Mouse (Mus musculus) forebrain, embryonic 12.5 days (tissue): ENCODE measurements around the gene Mapkapk5. TPM values are rescaled to one million over a fixed set of nuclear protein-coding genes. Genes with fewer than 3 reads are reported as not detected.

Experiments
- polyA plus RNA-seq: library from polyadenylated mRNA; unstranded; fragments of >200 nt; fragmentation: Nextera tagmentation; extraction: Ambion mirVana; gene quantifications from 2 replicates; pipeline ENCODE4 v1.2.1, GENCODE M21; 2016

Mapkapk5 gene
- polyA plus RNA-seq, 1 experiment from 2014 or later, result 56.7 TPM

Other genes starting within 250 kb of the Mapkapk5 start
- 103 and 109 TPM in 2 replicates for gene Trafd1, start 160.3 kb downstream of the Mapkapk5 start, polyA plus RNA-seq
- gene Naa25, start 148.0 kb downstream of the Mapkapk5 start, polyA plus RNA-seq, result 49.3 and 51.4 TPM in 2 replicates
- 0.72 and 1.8 TPM in 2 replicates for gene Tmem116, start 94.0 kb downstream of the Mapkapk5 start, polyA plus RNA-seq
- 103 and 115 TPM in 2 replicates for gene Erp29, start 93.4 kb downstream of the Mapkapk5 start, polyA plus RNA-seq
- 0.10 TPM in 1 of 2 replicates, not detected in the other for gene Adam1b, start 42.5 kb downstream of the Mapkapk5 start, polyA plus RNA-seq
- gene Adam1a, start 423 bp downstream of the Mapkapk5 start, polyA plus RNA-seq, result 3.3 and 3.7 TPM in 2 replicates
- not detected in 2 replicates for gene Gm42878, start 423 bp downstream of the Mapkapk5 start, polyA plus RNA-seq
- gene Aldh2, start 47.9 kb upstream of the Mapkapk5 start, polyA plus RNA-seq, result 108 and 110 TPM in 2 replicates
- 1.3 and 2.0 TPM in 2 replicates for gene Acad12, start 73.0 kb upstream of the Mapkapk5 start, polyA plus RNA-seq
- gene Acad10, start 114.6 kb upstream of the Mapkapk5 start, polyA plus RNA-seq, result 1.3 and 2.5 TPM in 2 replicates
- gene Brap, start 114.7 kb upstream of the Mapkapk5 start, polyA plus RNA-seq, result 45.2 and 47.3 TPM in 2 replicates
- 58.9 and 77.1 TPM in 2 replicates for gene Atxn2, start 165.4 kb upstream of the Mapkapk5 start, polyA plus RNA-seq